Mouse (Mus musculus): ENCODE results near the gene Olfr1269.

Gene Olfr1269

GRCm38 (mm10) chr2:90121312-90121711, at the start of gene Olfr1269:
Olfr1269 (minus strand) TSS chr2:90121412.
- no peak for DNase-seq (ENCODE audit: low read depth)

GRCm38 (mm10) chr2:90153916-90154315, 32.7 kb upstream of the Olfr1269 start:
- no peak for DNase-seq (ENCODE audit: low read depth)

- no peak for DNase-seq (ENCODE audit: low read depth)
Measured at GRCm38 (mm10) chr2:90152991-90153390, 31.8 kb upstream of the Olfr1269 start, which contains the start of gene Olfr1270. Olfr1270 (minus strand) TSS chr2:90153091.

- no peak for DNase-seq (ENCODE audit: low read depth)
Measured at GRCm38 (mm10) chr2:90142196-90142595, 21.0 kb upstream of the Olfr1269 start, which contains the start of gene Olfr32. Olfr32 (minus strand) TSS chr2:90142296.

- no peak for DNase-seq (ENCODE audit: low read depth)
Measured at GRCm38 (mm10) chr2:90070065-90070464, 51.1 kb downstream of the Olfr1269 start.
